Mouse (Mus musculus) hindbrain, embryonic 16.5 days (tissue): ENCODE results near the gene Gch1. TPM values are rescaled to one million over a fixed set of nuclear protein-coding genes. Genes with fewer than 3 reads are reported as not detected.

Experiments
- ATAC-seq: fragments of 200-750 bp; cut with Nextera tagmentation; 2 replicates; pipeline ENCODE4 v1.8.0; 2017; ENCODE audit warnings: moderate TSS enrichment, moderate library complexity
- H3K27ac ChIP-seq: fragments of 300-500 bp; sonication (generic); 2 replicates; pipeline ENCODE4 v1.5.1; 2014; ENCODE audit warnings: low read depth, mild to moderate bottlenecking, control low read depth, low read length, moderate library complexity
- H3K27me3 ChIP-seq: fragments of 300-500 bp; sonication (generic); replicated peaks from 2 replicates; pipeline ENCODE4 v1.6.1; 2014; ENCODE audit warnings: low read length; ENCODE audit not compliant: control insufficient read depth, insufficient read depth
- H3K36me3 ChIP-seq: fragments of 300-500 bp; sonication (generic); 2 replicates; pipeline ENCODE4 v1.6.1; 2014; ENCODE audit warnings: mild to moderate bottlenecking, low read length, moderate library complexity, mixed read lengths; ENCODE audit not compliant: control insufficient read depth, insufficient read depth
- H3K4me1 ChIP-seq: fragments of 300-500 bp; sonication (generic); 2 replicates; pipeline ENCODE4 v1.6.1; 2014; ENCODE audit warnings: low read depth, low read length; ENCODE audit not compliant: control insufficient read depth, insufficient read depth
- H3K4me2 ChIP-seq: fragments of 300-500 bp; sonication (generic); 2 replicates; pipeline ENCODE4 v1.6.1; 2014; ENCODE audit warnings: mild to moderate bottlenecking, low read length, control low read depth, moderate library complexity
- H3K4me3 ChIP-seq: fragments of 300-500 bp; sonication (generic); 2 replicates; pipeline ENCODE4 v1.5.1; 2014; ENCODE audit warnings: mild to moderate bottlenecking, low read length, control low read depth, moderate library complexity
- H3K9ac ChIP-seq: fragments of 300-500 bp; sonication (generic); 2 replicates; pipeline ENCODE4 v1.6.1; 2014; ENCODE audit warnings: low read depth, mild to moderate bottlenecking, control low read depth, low read length, moderate library complexity
- H3K9me3 ChIP-seq: fragments of 300-500 bp; sonication (generic); 2 replicates; pipeline ENCODE4 v1.6.1; 2014; ENCODE audit warnings: mild to moderate bottlenecking, low read length, moderate library complexity; ENCODE audit not compliant: control insufficient read depth
- WGBS: fragments of 180-500 bp; shearing (Covaris S2); extraction: QIAGEN DNeasy Blood & Tissue Kit; methylation state at CpG from one replicate; pipeline ENCODE4 v1.1.7; 2014; 5-methylcytosine and 5-hydroxymethylcytosine counted together
- polyA plus RNA-seq: library from polyadenylated mRNA; unstranded; fragments of >200 nt; fragmentation: Nextera tagmentation; extraction: Ambion mirVana; gene quantifications from 2 replicates; pipeline ENCODE4 v1.2.1, GENCODE M21; 2015

The Gch1 gene
- polyA plus RNA-seq, 1 experiment from 2014 or later: 6.3 TPM

DNA sequence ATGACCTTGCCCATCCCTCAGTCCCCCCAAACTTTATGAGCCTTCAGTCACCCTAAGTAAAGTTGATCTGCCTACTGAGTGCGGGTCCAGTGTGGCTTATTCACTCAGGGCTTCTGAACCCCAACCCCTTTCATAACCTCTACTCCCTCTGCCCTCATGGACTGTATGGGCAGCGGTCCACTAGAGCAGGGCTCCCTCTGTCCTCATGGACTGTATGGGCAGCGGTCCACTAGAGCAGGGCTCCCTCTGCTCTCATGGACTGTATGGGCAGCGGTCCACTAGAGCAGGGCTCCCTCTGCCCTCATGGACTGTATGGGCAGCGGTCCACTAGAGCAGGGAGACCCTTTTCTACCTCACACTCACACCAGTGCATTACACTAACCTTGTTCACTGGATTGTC is 13.0 kb downstream of the Gch1 start:
- H3K9me3 ChIP-seq: no peaks in the 10 kb centered on the region
- WGBS: 92% methylated on average over 5 of the region's 5 CpGs
- H3K27me3 ChIP-seq: no peaks in the 10 kb centered on the region
- no peaks in the 10 kb centered on the region for H3K36me3 ChIP-seq
- no peak for ATAC-seq
- no peaks in the 10 kb centered on the region for H3K4me1 ChIP-seq
- no peak overlapping the region for H3K4me3 ChIP-seq
- no peak overlapping the region for H3K4me2 ChIP-seq
- H3K9ac ChIP-seq: no peak overlapping the region
- no peak overlapping the region for H3K27ac ChIP-seq

GRCm38 (mm10) chr14:47175136-47175535 is 14.1 kb downstream of the Gch1 start:
- Histone ChIP-seq H3K36me3 (no peaks in the 10 kb centered on the region), H3K9me3 (no peaks in the 10 kb centered on the region), H3K4me3 (no peak overlapping the region), H3K4me1 (no peaks in the 10 kb centered on the region), H3K27me3 (no peaks in the 10 kb centered on the region), H3K4me2 (no peak overlapping the region), H3K9ac (no peak overlapping the region), H3K27ac (no peak overlapping the region)
- ATAC-seq: no peak
- 81% methylated on average over 5 of the region's 5 CpGs for WGBS

DNA sequence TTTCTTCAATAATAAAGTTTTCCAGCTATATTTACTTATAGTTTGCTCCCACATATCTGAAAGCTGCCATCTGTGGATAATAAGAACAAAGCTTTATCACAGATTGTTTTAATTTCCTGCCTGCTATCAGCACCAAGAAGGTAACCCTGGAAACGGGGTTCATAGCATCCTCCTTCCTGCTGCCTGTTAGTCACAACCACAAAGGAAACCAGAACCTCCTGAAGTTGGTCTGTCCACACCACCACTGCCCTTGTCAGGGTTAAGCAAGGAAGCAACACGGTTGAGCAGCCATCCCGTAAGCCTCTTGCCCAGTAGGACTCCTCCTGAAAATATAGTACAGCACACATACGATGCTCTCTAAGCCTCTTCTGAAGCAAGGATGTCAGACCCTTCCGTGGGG is 17.1 kb downstream of the Gch1 start:
- ATAC-seq: no peak
- WGBS: 74% methylated on average over 5 of the region's 5 CpGs
- Histone ChIP-seq H3K4me1 (no peaks in the 10 kb centered on the region), H3K9me3 (no peaks in the 10 kb centered on the region), H3K4me3 (no peak overlapping the region), H3K9ac (no peak overlapping the region), H3K36me3 (no peaks in the 10 kb centered on the region), H3K27me3 (no peaks in the 10 kb centered on the region), H3K27ac (no peak overlapping the region), H3K4me2 (no peak overlapping the region)

GRCm38 (mm10) chr14:47170499-47171109 is 18.6 kb downstream of the Gch1 start:
- Histone ChIP-seq H3K9ac (no peak overlapping the region), H3K4me1 (no peaks in the 10 kb centered on the region), H3K27ac (no peak overlapping the region), H3K4me3 (no peak overlapping the region), H3K9me3 (no peaks in the 10 kb centered on the region), H3K36me3 (no peaks in the 10 kb centered on the region), H3K4me2 (no peak overlapping the region), H3K27me3 (no peaks in the 10 kb centered on the region)
- ATAC-seq: no peak
- 78% methylated on average over 3 of the region's 3 CpGs for WGBS

DNA sequence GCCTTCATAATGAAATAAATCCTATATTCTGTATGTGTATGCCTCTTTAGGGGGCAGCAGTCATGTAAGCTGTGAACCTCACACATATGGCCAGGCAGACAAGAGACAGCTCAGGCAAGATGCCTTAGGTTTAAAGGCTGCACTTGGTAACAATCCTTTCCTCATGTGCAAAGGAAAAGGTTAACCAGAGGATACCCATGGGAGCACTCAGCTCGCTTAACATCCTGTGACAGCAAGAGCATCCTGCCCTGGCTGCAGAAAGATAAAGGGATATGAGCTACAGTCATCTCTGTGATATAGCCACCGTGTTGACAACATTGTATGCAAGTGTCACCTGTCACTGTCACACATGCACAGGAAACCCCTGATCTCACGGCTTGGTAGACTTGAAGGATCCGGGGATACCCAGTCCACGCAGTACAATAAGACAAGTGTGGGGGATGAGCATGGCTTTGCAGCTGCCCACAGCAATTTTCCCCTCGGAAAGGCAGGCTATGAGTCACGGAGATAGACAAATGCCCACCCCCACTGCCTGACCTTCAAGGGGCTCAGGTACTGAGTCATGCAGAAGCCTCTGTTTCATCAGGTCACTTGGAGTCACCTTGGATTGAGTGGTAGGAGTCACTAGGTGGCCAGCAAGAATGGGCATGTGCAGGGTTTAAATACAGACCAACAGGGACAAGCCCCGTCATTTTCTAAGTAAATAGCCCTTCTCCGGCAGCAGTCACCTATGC is 19.4 kb downstream of the Gch1 start:
- H3K4me3 ChIP-seq: no peak overlapping the region
- H3K9ac ChIP-seq: no peak overlapping the region
- no peaks in the 10 kb centered on the region for H3K36me3 ChIP-seq
- ATAC-seq: no peak
- H3K9me3 ChIP-seq: no peaks in the 10 kb centered on the region
- no peak overlapping the region for H3K4me2 ChIP-seq
- H3K27ac ChIP-seq: no peak overlapping the region
- 81% methylated on average over 9 of the region's 9 CpGs for WGBS
- no peaks in the 10 kb centered on the region for H3K27me3 ChIP-seq
- H3K4me1 ChIP-seq: no peaks in the 10 kb centered on the region

DNA sequence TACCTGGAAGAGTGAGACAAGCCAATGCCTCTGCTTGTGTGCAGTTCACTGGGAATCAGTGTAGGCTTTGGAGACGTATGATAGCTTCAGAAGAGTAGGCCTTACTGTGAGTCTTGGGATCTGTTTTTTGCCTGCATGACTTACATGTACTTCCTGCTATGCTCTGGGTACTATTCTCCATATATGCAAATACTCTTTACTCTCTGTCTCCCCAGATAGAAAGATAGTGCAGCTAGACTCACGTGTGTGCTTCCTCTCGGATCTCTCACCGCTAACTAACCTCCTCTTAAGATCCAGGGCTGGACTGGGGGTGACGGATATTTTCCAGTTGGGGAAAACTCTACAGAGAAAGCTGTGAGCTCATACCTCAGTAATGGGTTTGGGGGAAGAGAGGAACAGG is 23.5 kb downstream of the Gch1 start:
- Histone ChIP-seq H3K4me3 (no peak overlapping the region), H3K9me3 (no peaks in the 10 kb centered on the region), H3K27me3 (no peaks in the 10 kb centered on the region), H3K27ac (no peak overlapping the region), H3K4me1 (no peaks in the 10 kb centered on the region), H3K4me2 (no peak overlapping the region), H3K9ac (no peak overlapping the region), H3K36me3 (no peaks in the 10 kb centered on the region)
- no peak for ATAC-seq
- 94% methylated on average over 5 of the region's 5 CpGs for WGBS

DNA sequence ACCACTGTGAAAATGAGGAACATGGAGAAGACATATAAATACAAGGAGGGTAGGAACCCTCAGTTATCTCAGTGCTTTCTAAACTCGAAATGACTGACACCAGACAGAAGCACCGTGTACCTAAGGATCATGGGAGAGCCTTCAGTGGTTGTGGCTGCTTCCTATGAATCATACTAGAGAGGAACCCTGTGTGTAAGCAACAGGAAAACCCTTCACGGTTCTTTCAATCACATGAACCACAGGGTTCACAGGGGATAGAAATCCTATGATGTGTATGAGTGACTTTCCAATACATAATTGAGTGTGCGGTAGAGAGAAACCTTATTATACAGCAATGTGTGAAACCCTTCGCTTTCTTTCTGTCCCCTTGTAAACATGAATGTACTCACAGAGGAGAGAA is 24.1 kb downstream of the Gch1 start:
- Histone ChIP-seq H3K4me3 (no peak overlapping the region), H3K9me3 (no peaks in the 10 kb centered on the region), H3K27ac (no peak overlapping the region), H3K27me3 (no peaks in the 10 kb centered on the region), H3K4me2 (no peak overlapping the region), H3K36me3 (no peaks in the 10 kb centered on the region), H3K9ac (no peak overlapping the region), H3K4me1 (no peaks in the 10 kb centered on the region)
- 93% methylated on average over 5 of the region's 5 CpGs for WGBS
- ATAC-seq: no peak

- ATAC-seq: no peak
- Histone ChIP-seq H3K9me3 (no peaks in the 10 kb centered on the region), H3K4me3 (no peak overlapping the region), H3K9ac (no peak overlapping the region), H3K4me1 (no peaks in the 10 kb centered on the region), H3K4me2 (no peak overlapping the region), H3K36me3 (no peaks in the 10 kb centered on the region), H3K27me3 (no peaks in the 10 kb centered on the region), H3K27ac (no peak overlapping the region)
- 55% methylated on average over 5 of the region's 5 CpGs for WGBS
Measured at GRCm38 (mm10) chr14:47161921-47162427, 27.2 kb downstream of the Gch1 start.

DNA sequence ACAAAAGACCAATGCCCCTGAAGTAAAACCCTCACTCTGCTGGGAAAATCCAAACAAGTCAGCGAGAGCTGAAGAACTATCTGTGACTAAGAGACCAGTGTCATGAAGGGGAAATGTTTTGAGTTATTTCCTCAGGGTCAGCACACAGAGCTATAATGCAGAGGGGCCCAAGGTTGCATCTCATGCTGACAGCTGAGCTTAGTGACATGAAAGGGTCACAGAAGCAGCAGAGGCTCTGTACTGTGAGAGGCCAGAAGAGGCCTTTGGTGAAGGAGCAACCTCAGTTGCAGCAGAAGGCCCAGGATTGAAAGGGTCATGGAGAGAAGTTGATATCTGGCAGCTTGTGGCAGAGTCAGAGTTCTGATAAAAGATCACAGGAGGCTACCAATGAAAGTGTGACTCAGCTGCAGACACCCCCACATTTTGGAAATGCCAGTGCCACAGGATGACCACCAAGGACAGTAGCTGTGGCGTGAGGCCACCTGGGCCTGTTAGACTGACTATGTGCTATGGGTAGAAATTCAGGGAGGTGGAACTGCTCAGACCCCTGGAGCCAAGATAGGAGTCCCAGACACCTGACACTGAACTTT is 29.1 kb downstream of the Gch1 start:
- no peak overlapping the region for H3K4me2 ChIP-seq
- 70% methylated on average over 2 of the region's 2 CpGs for WGBS
- H3K4me3 ChIP-seq: no peak overlapping the region
- H3K9me3 ChIP-seq: no peaks in the 10 kb centered on the region
- ATAC-seq: no peak
- no peak overlapping the region for H3K27ac ChIP-seq
- H3K9ac ChIP-seq: no peak overlapping the region
- no peaks in the 10 kb centered on the region for H3K36me3 ChIP-seq
- no peaks in the 10 kb centered on the region for H3K4me1 ChIP-seq
- no peaks in the 10 kb centered on the region for H3K27me3 ChIP-seq
